Mouse (Mus musculus) midbrain, embryonic 14.5 days (tissue): ENCODE measurements at regions not wholly inside any gene's neighbourhood (a gene's known extent, or its start where the extent isn't known, plus 50 kb on each side); places are given as distances from the start of the nearest gene placed in this dataset.
A peak's percentile ranks its signal among the peaks of the same experiment; 100 is the strongest.

ENCODE experiments used
- ATAC-seq: fragments of 200-750 bp; cut with Nextera tagmentation; 2 replicates; pipeline ENCODE4 v1.8.0; 2017; ENCODE audit warnings: moderate number of reproducible peaks, moderate library complexity; ENCODE audit not compliant: low FRiP score, low TSS enrichment
- DNase-seq: peaks from one replicate; pipeline ENCODE4 v3.0.0-alpha.2; 2015
- H3K27ac ChIP-seq: fragments of 300-500 bp; sonication (generic); replicated peaks from 2 replicates; pipeline ENCODE4 v1.5.1; 2014; ENCODE audit warnings: mild to moderate bottlenecking, low read depth, low read length, moderate library complexity
- H3K27me3 ChIP-seq: fragments of 300-500 bp; sonication (generic); 2 replicates; pipeline ENCODE4 v1.6.1; 2014; ENCODE audit warnings: low read length, control low read depth, mixed read lengths; ENCODE audit not compliant: control insufficient read depth, insufficient read depth
- H3K36me3 ChIP-seq: fragments of 300-500 bp; sonication (generic); 2 replicates; pipeline ENCODE4 v1.6.1; 2014; ENCODE audit warnings: low read length, control low read depth; ENCODE audit not compliant: control insufficient read depth, insufficient read depth
- H3K4me1 ChIP-seq: fragments of 300-500 bp; sonication (generic); 2 replicates; pipeline ENCODE4 v1.6.1; 2014; ENCODE audit warnings: mild to moderate bottlenecking, antibody characterized with exemption, low read length, control low read depth; ENCODE audit not compliant: control insufficient read depth, insufficient read depth
- H3K4me2 ChIP-seq: fragments of 300-500 bp; sonication (generic); 2 replicates; pipeline ENCODE4 v1.6.1; 2014; ENCODE audit warnings: mild to moderate bottlenecking, low read length, moderate library complexity
- H3K4me3 ChIP-seq: fragments of 300-500 bp; sonication (generic); replicated peaks from 2 replicates; pipeline ENCODE4 v1.5.1; 2014; ENCODE audit warnings: low read depth, low read length
- H3K9ac ChIP-seq: fragments of 300-500 bp; sonication (generic); replicated peaks from 2 replicates; pipeline ENCODE4 v1.6.1; 2014; ENCODE audit warnings: mild to moderate bottlenecking, low read length, moderate library complexity
- H3K9me3 ChIP-seq: fragments of 300-500 bp; sonication (generic); 2 replicates; pipeline ENCODE4 v1.6.1; 2016; ENCODE audit warnings: low read length, control low read depth, mixed read lengths; ENCODE audit not compliant: control insufficient read depth
- WGBS: fragments of 180-500 bp; shearing (Covaris S2); extraction: QIAGEN DNeasy Blood & Tissue Kit; methylation state at CpG from one replicate; pipeline ENCODE4 v1.1.7; 2014; 5-methylcytosine and 5-hydroxymethylcytosine counted together

- Histone ChIP-seq H3K9me3 (no peaks in the 10 kb centered on the region), H3K4me2 (no peak overlapping the region), H3K27me3 (no peaks in the 10 kb centered on the region), H3K4me3 (no peak overlapping the region), H3K4me1 (no peaks in the 10 kb centered on the region), H3K36me3 (no peaks in the 10 kb centered on the region), H3K9ac (no peak overlapping the region), H3K27ac (no peak overlapping the region)
- DNase-seq = no peak
- WGBS = 73% methylated on average over 1 of the region's 1 CpGs
- no peak for ATAC-seq
These were observed 681.3 kb upstream of the Pot1a start for GRCm38 (mm10) chr6:26490321-26490720.

- H3K4me3 ChIP-seq = no peak overlapping the region
- ATAC-seq (no peak), DNase-seq (peak; percentile 29)
- H3K9ac ChIP-seq = no peak overlapping the region
- WGBS = 86% methylated on average over 1 of the region's 1 CpGs
- no peaks in the 10 kb centered on the region for H3K36me3 ChIP-seq
- H3K9me3 ChIP-seq = no peaks in the 10 kb centered on the region
- H3K27ac ChIP-seq = no peak overlapping the region
- no peaks in the 10 kb centered on the region for H3K4me1 ChIP-seq
- H3K27me3 ChIP-seq = no peaks in the 10 kb centered on the region
- H3K4me2 ChIP-seq = no peak overlapping the region
These were observed 675.4 kb upstream of the Pot1a start for GRCm38 (mm10) chr6:26484451-26484850.

- Histone ChIP-seq H3K27ac (no peak overlapping the region), H3K36me3 (no peaks in the 10 kb centered on the region), H3K4me2 (no peak overlapping the region), H3K9me3 (no peaks in the 10 kb centered on the region), H3K27me3 (no peaks in the 10 kb centered on the region), H3K9ac (no peak overlapping the region), H3K4me3 (no peak overlapping the region), H3K4me1 (peaks cover 5% of the 10 kb centered on the region; the same call in 1 of the 2 replicates)
- peak; percentile 57 for DNase-seq
- 25% methylated on average over 7 of the region's 7 CpGs for WGBS
- ATAC-seq = peak; percentile 25; the same call in 1 of the 2 replicates
These were observed 632.3 kb upstream of the Pot1a start for GRCm38 (mm10) chr6:26441133-26441875.

GRCm38 (mm10) chr6:26440445-26440844 is 631.4 kb upstream of the Pot1a start:
- DNase-seq = peak; percentile 65

More at GRCm38 (mm10) chr6:26440445-26440844, 631.4 kb upstream of the Pot1a start:
- Histone ChIP-seq H3K4me2 (no peak overlapping the region), H3K27ac (no peak overlapping the region), H3K27me3 (no peaks in the 10 kb centered on the region), H3K9me3 (no peaks in the 10 kb centered on the region), H3K36me3 (no peaks in the 10 kb centered on the region), H3K4me1 (peaks cover 5% of the 10 kb centered on the region; the same call in 1 of the 2 replicates), H3K9ac (no peak overlapping the region), H3K4me3 (no peak overlapping the region)
- WGBS = 19% methylated on average over 3 of the region's 3 CpGs
- peak; percentile 83 for ATAC-seq
